In genomic region chr5:105799850-105800635, GRCm38 (mm10) we compare ENCODE assay signal across 8 mouse cellular contexts.
A peak's percentile ranks its signal among the peaks of the same experiment; 100 is the strongest.
DNase-seq lines count a peak whose midpoint lies in the region; ATAC-seq and TF ChIP-seq lines count a peak whose summit lies in the region.

No protein-coding gene starts in this region.

- no peaks in the 10 kb centered on the region for H3K9me3 ChIP-seq in embryonic facial prominence, embryonic 13.5 days
- no peaks in the 10 kb centered on the region for H3K9me3 ChIP-seq in intestine, embryonic 16.5 days (ENCODE audit: control insufficient read depth, low read length)
- H3K9me3 ChIP-seq in midbrain, postnatal 0 days (ENCODE audit: low read length), result no peaks in the 10 kb centered on the region

- peaks cover 16% of the 10 kb centered on the region for H3K4me1 ChIP-seq in embryonic facial prominence, embryonic 13.5 days
- H3K4me1 ChIP-seq in intestine, embryonic 16.5 days (ENCODE audit: control insufficient read depth, insufficient read depth, low read length), result peaks cover 21% of the 10 kb centered on the region
- H3K4me1 ChIP-seq in midbrain, postnatal 0 days (ENCODE audit: insufficient read depth, low read length), result peaks cover 4% of the 10 kb centered on the region; the same call in 1 of the 2 replicates

- WGBS in embryonic facial prominence, embryonic 13.5 days, result 26% methylated on average over 13 of the region's 13 CpGs
- 27% methylated on average over 13 of the region's 13 CpGs for WGBS in intestine, embryonic 16.5 days
- 25% methylated on average over 13 of the region's 13 CpGs for WGBS in midbrain, postnatal 0 days

- no peak overlapping the region for H3K4me3 ChIP-seq in layer of hippocampus, adult 2 months
- H3K4me3 ChIP-seq in embryonic facial prominence, embryonic 13.5 days, result no peak overlapping the region
- no peak overlapping the region for H3K4me3 ChIP-seq in intestine, embryonic 16.5 days (ENCODE audit: low read length)
- no peak overlapping the region for H3K4me3 ChIP-seq in midbrain, postnatal 0 days (ENCODE audit: low read depth, low read length)

- 0 out of 2 replicates have a peak, but pooled peaks cover 3% of the 10 kb centered on the region for H3K36me3 ChIP-seq in embryonic facial prominence, embryonic 13.5 days
- H3K36me3 ChIP-seq in intestine, embryonic 16.5 days (ENCODE audit: control insufficient read depth, insufficient read depth, low read length), result no peaks in the 10 kb centered on the region; the same call in 1 of the 2 replicates
- H3K36me3 ChIP-seq in midbrain, postnatal 0 days (ENCODE audit: insufficient read depth, low read length), result no peaks in the 10 kb centered on the region

- DNase-seq in layer of hippocampus, adult 2 months (ENCODE audit: low spot score in 2 of 2), result no peak
- DNase-seq in layer of hippocampus, adult 18-20 months (ENCODE audit: low spot score in 2 of 2), result no peak
- peak; percentile 28 for DNase-seq in midbrain, postnatal 0 days (ENCODE audit: low spot score)
- no peak for DNase-seq in gastrocnemius, postnatal 10 days
- no peak for DNase-seq in gastrocnemius, postnatal 4 days (ENCODE audit: low spot score in 2 of 2)

- H3K4me2 ChIP-seq in embryonic facial prominence, embryonic 13.5 days, result no peak overlapping the region
- H3K4me2 ChIP-seq in intestine, embryonic 16.5 days (ENCODE audit: low read depth, low read length), result peak overlapping the region; percentile 24; the same call in 1 of the 2 replicates
- H3K4me2 ChIP-seq in midbrain, postnatal 0 days (ENCODE audit: low read depth, low read length, poor library complexity, severe bottlenecking), result no peak overlapping the region

- 0 out of 2 replicates have a peak, but pooled peaks have one; percentile 26 for ATAC-seq in embryonic facial prominence, embryonic 13.5 days (ENCODE audit: insufficient number of reproducible peaks, insufficient read depth, low FRiP score, low TSS enrichment, low read depth)
- peak; percentile 37 for ATAC-seq in intestine, embryonic 16.5 days
- no peak for ATAC-seq in midbrain, postnatal 0 days (ENCODE audit: low FRiP score)
- no peak for ATAC-seq in cerebellum, adult (ENCODE audit: insufficient number of reproducible peaks, low FRiP score, low TSS enrichment)

- no peak overlapping the region for H3K9ac ChIP-seq in embryonic facial prominence, embryonic 13.5 days
- no peak overlapping the region for H3K9ac ChIP-seq in intestine, embryonic 16.5 days (ENCODE audit: low read depth, low read length)
- no peak overlapping the region for H3K9ac ChIP-seq in midbrain, postnatal 0 days (replicated peaks; ENCODE audit: low read length, poor library complexity, severe bottlenecking)

- peak overlapping the region; percentile 71 for H3K27ac ChIP-seq in layer of hippocampus, adult 2 months
- H3K27ac ChIP-seq in embryonic facial prominence, embryonic 13.5 days, result peak overlapping the region; percentile 39
- H3K27ac ChIP-seq in intestine, embryonic 16.5 days (ENCODE audit: low read length), result peak overlapping the region; percentile 46
- H3K27ac ChIP-seq in midbrain, postnatal 0 days (ENCODE audit: low read depth, low read length), result peak overlapping the region; percentile 40

- no peaks in the 10 kb centered on the region for H3K27me3 ChIP-seq in embryonic facial prominence, embryonic 13.5 days
- no peaks in the 10 kb centered on the region for H3K27me3 ChIP-seq in intestine, embryonic 16.5 days (replicated peaks; ENCODE audit: control insufficient read depth, insufficient read depth, low read length)
- no peaks in the 10 kb centered on the region for H3K27me3 ChIP-seq in midbrain, postnatal 0 days (ENCODE audit: insufficient read depth, low read length)

- TF ChIP-seq CTCF in layer of hippocampus, adult 2 months (conservative IDR thresholded peaks at IDR 0.05), result no peak
- no peak for TF ChIP-seq CTCF in midbrain, postnatal 0 days (IDR thresholded peaks at IDR 0.05)

Comparison
In these comparisons a context has a peak if more than half of its experiments do, and no peak if none do; other contexts are left out.
1. ATAC-seq: peak in embryonic facial prominence, embryonic 13.5 days (single experiment) and intestine, embryonic 16.5 days (single experiment); none in midbrain, postnatal 0 days (single experiment) and cerebellum, adult (single experiment).
2. Peak in every context shown above with its lines, with median percentiles within 50 percentile points of each other: H3K27ac ChIP-seq.